8 mouse cellular contexts compared by ENCODE assay signal in the genomic region with DNA sequence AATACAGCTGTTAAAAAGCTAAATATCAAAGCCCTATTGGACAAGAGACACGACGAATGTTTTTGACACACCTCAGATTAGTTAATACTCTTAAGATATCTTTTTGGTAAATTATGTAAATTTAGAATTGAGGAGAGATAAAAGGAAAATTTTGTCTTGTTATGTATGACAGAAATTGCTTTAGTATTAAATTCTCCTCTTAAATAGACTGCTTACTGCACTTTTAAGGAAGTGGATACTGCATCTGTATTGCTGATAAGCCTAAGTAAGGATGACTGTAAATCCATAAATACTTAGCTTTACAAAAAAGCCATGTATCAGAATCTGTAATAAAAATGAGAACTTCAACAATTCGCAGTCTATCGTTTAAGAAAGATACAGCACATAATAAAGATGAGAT. TPM values are rescaled to one million over a fixed set of nuclear protein-coding genes. Genes with fewer than 3 reads are reported as not detected.
A peak's percentile ranks its signal among the peaks of the same experiment; 100 is the strongest.
DNase-seq lines count a peak whose midpoint lies in the region; ATAC-seq and TF ChIP-seq lines count a peak whose summit lies in the region.

No protein-coding gene starts in this region.

- peak overlapping the region; percentile 99 for H3K27ac ChIP-seq in layer of hippocampus, adult 2 months
- no peak overlapping the region for H3K27ac ChIP-seq in embryonic facial prominence, embryonic 12.5 days
- no peak overlapping the region for H3K27ac ChIP-seq in intestine, postnatal 0 days (ENCODE audit: low read depth, low read length)
- no peak overlapping the region for H3K27ac ChIP-seq in neural tube, embryonic 12.5 days

- TF ChIP-seq CTCF in layer of hippocampus, adult 2 months (conservative IDR thresholded peaks at IDR 0.05), result no peak
- TF ChIP-seq CTCF in intestine, postnatal 0 days (IDR thresholded peaks at IDR 0.05; ENCODE audit: low read depth), result no peak

- H3K9me3 ChIP-seq in embryonic facial prominence, embryonic 12.5 days, result no peaks in the 10 kb centered on the region
- H3K9me3 ChIP-seq in intestine, postnatal 0 days (ENCODE audit: control insufficient read depth), result no peaks in the 10 kb centered on the region
- no peaks in the 10 kb centered on the region for H3K9me3 ChIP-seq in neural tube, embryonic 12.5 days

- no peak for ATAC-seq in embryonic facial prominence, embryonic 12.5 days (ENCODE audit: insufficient number of reproducible peaks, insufficient read depth, low FRiP score, low TSS enrichment)
- ATAC-seq in intestine, postnatal 0 days, result no peak
- ATAC-seq in neural tube, embryonic 12.5 days (ENCODE audit: low FRiP score, low read depth), result no peak
- ATAC-seq in CD4-positive, CD25-positive, alpha-beta regulatory T cell, adult 4 months, result no peak

- no peaks in the 10 kb centered on the region for H3K27me3 ChIP-seq in embryonic facial prominence, embryonic 12.5 days
- no peaks in the 10 kb centered on the region for H3K27me3 ChIP-seq in intestine, postnatal 0 days (replicated peaks; ENCODE audit: control insufficient read depth, insufficient read depth, low read length)
- no peaks in the 10 kb centered on the region for H3K27me3 ChIP-seq in neural tube, embryonic 12.5 days (replicated peaks)

- peaks cover 8% of the 10 kb centered on the region for H3K4me1 ChIP-seq in embryonic facial prominence, embryonic 12.5 days
- H3K4me1 ChIP-seq in intestine, postnatal 0 days (replicated peaks; ENCODE audit: control insufficient read depth, insufficient read depth, low read length), result 0 out of 2 replicates have a peak, but pooled peaks cover 4% of the 10 kb centered on the region
- peaks cover 8% of the 10 kb centered on the region; the same call in 1 of the 2 replicates for H3K4me1 ChIP-seq in neural tube, embryonic 12.5 days

- H3K4me2 ChIP-seq in embryonic facial prominence, embryonic 12.5 days (replicated peaks), result peak overlapping the region; percentile 58
- peak overlapping the region; percentile 68 for H3K4me2 ChIP-seq in intestine, postnatal 0 days (replicated peaks; ENCODE audit: low read depth)
- peak overlapping the region; percentile 66 for H3K4me2 ChIP-seq in neural tube, embryonic 12.5 days (replicated peaks)

- no peak for DNase-seq in layer of hippocampus, adult 2 months (ENCODE audit: low spot score in 2 of 2)
- no peak for DNase-seq in layer of hippocampus, postnatal 14 days (ENCODE audit: low spot score in 2 of 2)
- DNase-seq in frontal cortex, postnatal 10 days (ENCODE audit: low spot score in 2 of 2), result no peak
- DNase-seq in spleen, postnatal 4 days (ENCODE audit: low spot score in 2 of 2), result no peak

- no peaks in the 10 kb centered on the region for H3K36me3 ChIP-seq in embryonic facial prominence, embryonic 12.5 days
- no peaks in the 10 kb centered on the region for H3K36me3 ChIP-seq in intestine, postnatal 0 days (ENCODE audit: control insufficient read depth, insufficient read depth)
- no peaks in the 10 kb centered on the region for H3K36me3 ChIP-seq in neural tube, embryonic 12.5 days

- H3K9ac ChIP-seq in embryonic facial prominence, embryonic 12.5 days, result peak overlapping the region; percentile 99; the same call in 1 of the 2 replicates
- no peak overlapping the region for H3K9ac ChIP-seq in intestine, postnatal 0 days (ENCODE audit: low read depth, low read length)
- peak overlapping the region; percentile 97; the same call in 1 of the 2 replicates for H3K9ac ChIP-seq in neural tube, embryonic 12.5 days

- H3K4me3 ChIP-seq in layer of hippocampus, adult 2 months, result peak overlapping the region; percentile 89
- H3K4me3 ChIP-seq in embryonic facial prominence, embryonic 12.5 days, result peak overlapping the region; percentile 97
- peak overlapping the region; percentile 92 for H3K4me3 ChIP-seq in intestine, postnatal 0 days (ENCODE audit: low read depth, low read length)
- peak overlapping the region; percentile 99 for H3K4me3 ChIP-seq in neural tube, embryonic 12.5 days

- 60% methylated on average over 4 of the region's 4 CpGs for WGBS in embryonic facial prominence, embryonic 12.5 days
- WGBS in intestine, postnatal 0 days, result 20% methylated on average over 4 of the region's 4 CpGs
- WGBS in neural tube, embryonic 12.5 days, result 60% methylated on average over 4 of the region's 4 CpGs

RNA-seq across cellular contexts. Expression of a gene that starts 1.8 kb away (rescaled TPM):
- 100 to 1,000 TPM; 143 to 145 TPM for total RNA-seq in layer of hippocampus, adult 2 months (2021)
- total RNA-seq in layer of hippocampus, postnatal 14 days (2021), result 100 to 1,000 TPM; 130 to 138 TPM
- polyA plus RNA-seq in embryonic facial prominence, embryonic 12.5 days (2016; fragmentation: Nextera tagmentation; extraction: Ambion mirVana), result 142 and 164 TPM in 2 replicates
- polyA plus RNA-seq in intestine, postnatal 0 days (2015; fragmentation: Nextera tagmentation; extraction: Ambion mirVana), result 86.7 and 104 TPM in 2 replicates
- 209 and 225 TPM in 2 replicates for polyA plus RNA-seq in neural tube, embryonic 12.5 days (2016; fragmentation: Nextera tagmentation; extraction: Ambion mirVana)
- 10 to 100 TPM; 46.7 to 71.2 TPM for polyA plus RNA-seq in CD4-positive, CD25-positive, alpha-beta regulatory T cell, adult 4 months (2017; shearing (Covaris generic))
